Mouse (Mus musculus) left cerebral cortex, adult 9 months (tissue): Measurements from ENCODE around the gene Dydc1.
A peak's percentile ranks its signal among the peaks of the same experiment; 100 is the strongest.

ENCODE experiments used
- DNase-seq, 2 experiments: peaks; one replicate each; pipeline ENCODE4 v3.0.0; 2022; ENCODE audit warnings: low spot score in 2 of 2

Gene Dydc1

GRCm38 (mm10) chr14:41098726-41099125, 26.0 kb downstream of the Dydc1 start:
- peak; percentile 7 to 40 for DNase-seq

GRCm38 (mm10) chr14:41100712-41101111, 28.0 kb downstream of the Dydc1 start:
- no peak for DNase-seq

GRCm38 (mm10) chr14:41101242-41101641, 28.5 kb downstream of the Dydc1 start:
- no peak for DNase-seq

- no peak for DNase-seq
These were observed 29.6 kb downstream of the Dydc1 start for GRCm38 (mm10) chr14:41102269-41102668.

- DNase-seq: no peak
These were observed 32.2 kb downstream of the Dydc1 start, which contains the start of gene Mat1a for GRCm38 (mm10) chr14:41104853-41105444. Mat1a (plus strand) TSS chr14:41105035.

GRCm38 (mm10) chr14:41111031-41111668, 38.4 kb downstream of the Dydc1 start:
- no peak for DNase-seq

GRCm38 (mm10) chr14:41112944-41113343, 40.2 kb downstream of the Dydc1 start:
- no peak for DNase-seq

- no peak for DNase-seq
These were observed 43.6 kb downstream of the Dydc1 start for GRCm38 (mm10) chr14:41116271-41116670.

GRCm38 (mm10) chr14:41124683-41125082, 52.0 kb downstream of the Dydc1 start:
- DNase-seq: no peak

GRCm38 (mm10) chr14:41127997-41128396, 55.3 kb downstream of the Dydc1 start:
- peak in 1 of 2 experiments; percentile 19 for DNase-seq

GRCm38 (mm10) chr14:41131540-41131939, 58.8 kb downstream of the Dydc1 start, which contains the start of gene Sftpa1:
Sftpa1 (plus strand) TSS chr14:41131782.
- no peak for DNase-seq

GRCm38 (mm10) chr14:41137006-41137405, 64.3 kb downstream of the Dydc1 start:
- DNase-seq: no peak

- no peak for DNase-seq
These were observed 68.0 kb downstream of the Dydc1 start for GRCm38 (mm10) chr14:41140686-41141085.
